Mouse (Mus musculus) kidney, adult 2 months (tissue): Measurements from ENCODE around the gene Bub1.

Source experiments
- CTCF ChIP-seq: fragments of 200-500 bp; conservative IDR thresholded peaks from 2 replicates; pipeline ENCODE4 v1.5.1; 2011; ENCODE audit warnings: low read depth, mild to moderate bottlenecking, control low read depth, low read length, moderate library complexity, mixed read lengths; ENCODE audit not compliant: insufficient read depth, insufficient read length
- POLR2A ChIP-seq: fragments of 200-500 bp; IDR thresholded peaks from one replicate; pipeline ENCODE4 v1.6.1; 2011; ENCODE audit warnings: low read depth, low read length, control low read depth

DNA sequence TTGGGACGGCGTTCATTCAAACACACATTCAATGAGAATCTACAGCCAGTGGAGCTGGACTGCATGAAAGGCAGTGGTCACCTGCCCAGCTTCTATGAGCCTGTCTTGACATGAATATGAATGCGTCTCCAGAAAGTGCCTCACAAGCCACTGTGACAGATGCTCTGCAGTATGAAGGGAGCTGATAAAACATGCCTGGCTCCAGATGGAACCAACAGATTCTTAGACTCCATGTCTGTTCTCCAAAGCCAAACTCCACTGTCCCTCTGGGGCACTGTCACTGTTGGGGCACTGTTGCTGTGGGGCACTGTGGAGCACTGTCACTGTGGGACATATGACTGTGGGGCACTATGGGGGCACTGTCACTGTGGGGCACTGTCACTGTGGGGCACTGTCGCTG, 77.6 kb downstream of the Bub1 start:
- TF ChIP-seq CTCF = no peak
- no peak for TF ChIP-seq POLR2A
